Mouse (Mus musculus) thymus, adult 2 months (tissue): Measurements from ENCODE around the gene Pten.

ENCODE experiments used
- CTCF ChIP-seq: fragments of 200-500 bp; IDR thresholded peaks from 2 replicates; pipeline ENCODE4 v1.5.1; 2012; ENCODE audit warnings: mild to moderate bottlenecking, control low read depth, low read length, moderate library complexity, borderline replicate concordance; ENCODE audit not compliant: control insufficient read depth, poor library complexity, insufficient read depth; ENCODE audit errors: extremely low read depth
- POLR2A ChIP-seq: fragments of 200-500 bp; IDR thresholded peaks from 2 replicates; pipeline ENCODE4 v1.6.1; 2012; ENCODE audit warnings: mild to moderate bottlenecking, low read length, control low read depth, moderate library complexity; ENCODE audit not compliant: control insufficient read depth, poor library complexity, insufficient read depth; ENCODE audit errors: extremely low read depth

- no peak for TF ChIP-seq CTCF
- no peak for TF ChIP-seq POLR2A
These were observed 37.0 kb upstream of the Pten start for GRCm38 (mm10) chr19:32720319-32720718.
